Mouse (Mus musculus) spleen, postnatal 10 days (tissue): ENCODE measurements around the gene Mtmr3.
"Not testable (repeated sequence)": the region's sequence is repeated elsewhere in the genome, so short reads cannot be mapped to it uniquely, and the experiment has no call there.

ENCODE experiments used
- DNase-seq, 2 experiments: peaks; one replicate each; pipeline ENCODE4 v3.0.0; 2021 to 2022; ENCODE audit warnings: low spot score in 2 of 2

Mtmr3 gene

DNA sequence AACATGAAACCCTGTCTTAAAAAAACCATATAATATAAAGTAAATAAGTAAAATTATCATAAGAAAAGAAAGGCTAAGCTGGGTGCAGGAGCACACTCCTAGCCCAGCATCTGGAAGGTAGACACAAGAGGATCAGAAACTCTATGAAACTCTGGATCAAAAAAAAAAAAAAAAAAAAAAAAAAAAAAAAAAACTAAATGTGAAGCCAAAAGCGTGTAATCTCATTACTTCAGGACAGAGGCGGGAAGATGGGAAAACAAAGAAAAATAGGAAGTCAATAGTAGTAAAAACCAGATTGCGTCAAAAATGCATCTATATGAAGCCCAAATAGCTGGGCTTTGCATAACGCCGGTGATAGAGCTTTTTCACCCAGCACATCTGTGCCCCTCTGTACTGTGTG, 7.2 kb upstream of the Mtmr3 start:
- DNase-seq, result no peak

DNA sequence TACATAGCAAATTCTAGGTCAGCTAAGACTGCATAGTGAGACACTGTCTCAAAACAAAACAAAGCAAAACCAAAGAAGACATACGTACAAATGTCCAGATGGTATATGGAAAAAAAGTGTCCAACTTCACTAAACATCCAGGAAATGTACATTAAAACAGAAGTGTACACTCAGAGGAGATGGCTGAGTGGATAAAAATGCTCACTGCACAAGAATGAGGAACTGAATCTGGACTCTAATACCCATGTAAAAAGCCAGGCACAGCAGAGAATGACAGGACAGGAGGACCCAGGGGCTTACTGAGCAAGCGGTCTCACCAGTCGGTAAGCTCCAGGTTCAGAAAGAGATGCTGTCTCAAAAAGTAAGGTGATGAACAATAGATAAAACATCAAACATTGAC, 5.3 kb upstream of the Mtmr3 start:
- no peak for DNase-seq

DNA sequence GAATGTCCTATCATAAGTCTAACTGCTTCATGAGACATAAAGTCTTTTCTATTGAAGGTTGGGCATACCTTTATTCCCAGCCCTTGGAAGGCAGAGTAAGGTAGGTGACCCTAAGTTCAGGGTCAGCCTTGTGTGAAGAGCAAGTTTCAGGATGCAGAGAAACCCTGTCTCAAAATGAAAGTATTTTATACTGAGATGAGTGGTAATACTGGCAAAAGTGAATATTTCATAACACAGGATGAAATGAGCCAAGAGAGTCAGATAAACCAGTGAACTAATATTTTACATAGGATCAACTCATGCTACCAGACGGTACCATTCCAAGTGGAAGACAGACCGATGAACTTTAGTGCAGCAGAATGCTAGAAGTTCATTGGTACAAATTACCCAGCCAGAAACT, 3.7 kb upstream of the Mtmr3 start:
- no peak for DNase-seq

DNA sequence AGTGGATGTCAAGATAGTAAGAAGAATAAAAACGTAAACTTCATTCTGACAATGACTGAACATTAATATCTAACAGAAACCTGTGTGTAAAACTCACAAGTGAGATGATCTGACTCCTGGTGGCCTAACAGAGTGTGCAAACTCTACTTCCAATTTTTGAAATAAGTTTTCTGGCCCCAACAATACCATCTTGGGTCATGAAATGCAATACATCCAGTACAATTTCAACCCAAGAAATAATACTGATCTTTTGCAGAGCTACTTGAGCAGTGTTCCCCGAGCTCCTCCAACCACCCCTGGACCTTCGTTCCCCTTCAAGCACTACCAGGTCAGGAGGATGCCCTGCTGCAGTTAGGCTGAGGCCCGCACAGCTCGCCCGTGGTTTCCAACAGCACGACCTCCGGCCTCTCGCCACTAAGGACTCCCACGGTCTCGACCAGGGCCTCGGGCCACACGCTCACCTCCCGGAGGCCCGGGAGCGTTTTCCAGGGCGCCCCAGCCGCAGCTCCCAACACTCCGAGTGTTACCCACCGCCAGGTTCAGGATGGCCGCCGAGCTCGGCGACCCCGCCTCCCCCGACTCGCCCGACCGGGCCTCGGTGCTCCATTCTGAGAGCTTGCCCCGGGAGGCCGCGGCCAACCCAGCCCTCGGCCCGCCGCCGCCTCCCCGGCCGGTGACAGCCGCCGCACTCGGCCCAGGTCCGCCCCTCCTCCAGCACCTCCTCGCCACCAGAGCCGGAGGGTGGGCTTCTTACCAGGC, 635 bp downstream of the Mtmr3 start:
- DNase-seq, result peak; percentile 65 to 82

DNA sequence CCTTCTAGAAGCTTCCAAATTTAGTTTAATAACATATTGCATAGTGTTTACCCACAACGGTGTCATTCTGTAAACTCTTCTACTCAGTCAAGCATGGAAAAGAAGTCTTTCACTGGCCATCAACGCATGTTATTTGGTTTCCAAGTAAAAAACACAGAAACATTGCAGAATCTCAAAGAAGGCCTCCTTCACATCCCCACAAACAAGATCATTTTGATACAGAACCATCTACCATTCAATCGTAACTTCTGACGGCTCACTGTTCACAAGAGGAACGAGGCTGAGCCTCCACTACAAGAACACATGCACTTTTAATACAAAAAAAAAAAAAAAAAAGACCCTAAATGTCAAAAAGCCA, 1.2 kb downstream of the Mtmr3 start:
- DNase-seq, result no peak

DNA sequence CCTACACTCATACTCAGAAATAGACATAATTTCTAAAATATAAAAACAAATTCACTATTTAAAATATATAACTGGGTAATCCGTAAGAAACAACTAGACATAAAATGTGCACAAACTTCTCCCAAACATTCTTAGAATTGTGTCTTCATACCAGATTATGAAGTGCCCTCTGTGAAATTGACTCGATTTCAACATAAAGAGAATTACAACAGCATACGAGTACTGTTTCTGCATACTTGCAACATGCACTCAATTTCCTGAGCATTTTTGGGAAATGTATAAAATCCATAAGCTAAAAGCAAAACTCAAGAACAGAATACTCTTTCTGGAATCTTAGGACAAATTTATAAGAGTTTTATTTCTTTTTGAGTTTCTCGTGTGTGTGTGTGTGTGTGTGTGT, 2.9 kb downstream of the Mtmr3 start:
- DNase-seq, result no peak

DNA sequence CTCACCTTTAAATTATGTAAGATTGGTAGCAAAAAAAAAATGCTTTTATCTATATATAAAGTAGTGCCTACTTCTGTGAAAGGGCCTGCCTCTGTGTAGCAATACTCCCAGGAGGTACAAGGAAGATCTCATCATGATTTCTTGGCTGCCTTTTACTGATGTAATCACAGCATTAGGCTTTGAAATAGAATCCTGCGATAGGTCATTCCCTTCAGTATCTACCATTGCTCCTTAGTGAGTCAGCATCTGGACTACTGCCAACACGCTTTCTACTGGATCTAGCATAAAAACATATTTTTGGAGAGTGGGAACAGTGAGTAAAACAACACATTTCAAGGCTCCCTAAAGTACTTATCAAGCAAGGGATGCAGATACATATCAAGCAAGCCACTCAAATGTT, 16.0 kb downstream of the Mtmr3 start:
- peak in 1 of 2 experiments; percentile 60 for DNase-seq

DNA sequence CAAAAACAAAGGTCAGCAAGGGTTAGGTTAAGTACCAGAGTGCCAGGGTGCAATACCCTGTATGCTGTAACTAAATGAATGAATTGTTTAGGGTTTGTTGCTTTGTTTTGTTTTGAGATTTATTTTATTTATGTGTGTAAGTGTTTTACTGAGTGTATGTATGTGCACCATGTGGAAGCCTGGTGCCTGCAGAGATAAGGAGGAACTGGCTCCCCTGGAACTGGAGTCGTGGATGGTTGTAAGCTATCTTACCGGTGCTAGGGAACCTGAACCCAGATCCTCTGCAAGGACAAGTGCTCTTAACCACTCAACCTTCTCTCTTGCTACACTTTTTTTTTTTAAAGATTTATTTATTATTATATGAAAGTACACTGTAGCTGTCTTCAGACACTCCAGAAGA, 17.6 kb downstream of the Mtmr3 start:
- no peak for DNase-seq

DNA sequence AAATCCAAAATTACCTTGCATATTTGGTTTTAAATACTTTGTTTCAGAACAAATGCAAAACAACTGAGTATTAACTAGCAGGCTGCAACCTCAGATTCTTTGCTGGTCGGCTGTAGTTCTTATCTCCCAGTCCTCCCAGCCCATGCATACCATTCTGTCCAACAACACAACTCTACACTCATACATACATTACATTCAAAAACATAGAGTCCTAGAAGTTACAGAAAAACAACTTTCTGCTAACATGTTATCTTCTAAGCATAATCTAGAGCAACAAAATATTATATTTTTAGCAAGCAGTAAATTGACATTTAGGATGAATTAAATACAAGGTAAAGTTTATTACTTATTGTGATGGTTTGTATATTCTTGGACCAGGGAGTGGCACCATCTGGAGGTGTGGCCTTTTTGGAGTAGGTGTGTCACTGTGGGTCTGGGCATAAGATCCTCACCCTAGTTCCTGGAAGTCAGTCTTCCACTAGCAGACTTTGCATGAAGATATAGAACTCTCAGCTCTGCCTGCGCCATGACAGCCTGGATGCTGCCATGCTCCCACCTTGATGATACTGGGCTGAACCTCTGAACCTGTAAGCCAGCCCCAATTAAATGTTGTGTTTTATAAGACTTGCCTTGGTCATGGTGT, 18.5 kb downstream of the Mtmr3 start:
- DNase-seq, result peak in 1 of 2 experiments; percentile 40

DNA sequence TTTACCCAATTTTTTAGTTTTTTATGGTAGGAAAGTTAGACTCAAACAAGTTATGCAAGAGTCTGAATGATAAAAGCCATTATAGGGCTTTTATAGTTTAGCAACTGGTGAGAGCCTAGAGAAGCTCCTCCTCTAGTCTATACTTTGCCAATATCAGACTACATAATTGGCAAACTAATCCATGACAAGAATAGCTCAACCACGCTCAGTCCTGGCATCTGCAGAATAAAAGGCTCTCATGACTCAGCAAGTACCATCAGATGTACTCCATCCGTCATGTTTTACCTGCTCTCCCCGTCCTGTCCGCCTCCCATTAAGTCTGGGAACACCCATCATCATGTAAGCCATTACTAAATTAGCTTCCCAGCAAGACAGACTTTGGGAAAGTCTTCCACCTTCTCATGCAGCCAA, 23.2 kb downstream of the Mtmr3 start:
- no peak for DNase-seq

DNA sequence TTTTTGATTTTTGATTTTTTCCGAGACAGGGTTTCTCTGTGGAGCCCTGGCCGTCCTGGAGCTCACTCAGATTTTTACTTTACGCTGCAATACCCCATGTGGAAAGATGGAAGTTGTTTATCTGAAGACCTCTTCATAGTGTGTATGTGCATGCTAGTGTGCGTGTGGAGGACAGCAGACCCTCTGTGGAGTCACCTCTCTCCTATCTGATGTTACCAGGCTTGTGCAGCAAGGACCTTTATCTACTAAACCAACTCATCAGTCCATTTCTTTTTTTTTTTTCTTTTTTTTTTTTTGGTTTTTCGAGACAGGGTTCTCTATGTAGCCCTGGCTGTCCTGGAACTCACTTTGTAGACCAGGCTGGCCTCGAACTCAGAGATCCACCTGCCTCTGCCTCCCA, 28.3 kb downstream of the Mtmr3 start:
- DNase-seq, result no peak

DNA sequence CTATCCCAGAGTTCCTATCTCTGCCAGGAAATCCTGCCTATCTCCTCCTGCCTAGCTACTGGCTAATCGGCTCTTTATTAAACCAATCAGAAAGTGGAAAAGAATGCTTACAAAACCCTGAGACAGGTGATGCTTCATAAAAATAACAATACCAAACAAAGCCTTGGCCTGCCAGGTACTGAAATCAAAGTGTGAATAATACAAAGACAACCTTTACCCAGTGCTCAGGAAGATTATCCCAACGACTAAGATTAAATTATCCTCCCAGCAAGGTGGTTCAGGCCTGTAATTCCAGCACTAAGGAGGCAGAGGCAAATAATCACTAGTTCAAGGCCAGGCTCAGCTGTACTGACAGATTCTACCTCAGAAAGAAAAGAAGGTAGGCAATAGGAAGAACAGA, 29.1 kb downstream of the Mtmr3 start:
- no peak for DNase-seq

DNA sequence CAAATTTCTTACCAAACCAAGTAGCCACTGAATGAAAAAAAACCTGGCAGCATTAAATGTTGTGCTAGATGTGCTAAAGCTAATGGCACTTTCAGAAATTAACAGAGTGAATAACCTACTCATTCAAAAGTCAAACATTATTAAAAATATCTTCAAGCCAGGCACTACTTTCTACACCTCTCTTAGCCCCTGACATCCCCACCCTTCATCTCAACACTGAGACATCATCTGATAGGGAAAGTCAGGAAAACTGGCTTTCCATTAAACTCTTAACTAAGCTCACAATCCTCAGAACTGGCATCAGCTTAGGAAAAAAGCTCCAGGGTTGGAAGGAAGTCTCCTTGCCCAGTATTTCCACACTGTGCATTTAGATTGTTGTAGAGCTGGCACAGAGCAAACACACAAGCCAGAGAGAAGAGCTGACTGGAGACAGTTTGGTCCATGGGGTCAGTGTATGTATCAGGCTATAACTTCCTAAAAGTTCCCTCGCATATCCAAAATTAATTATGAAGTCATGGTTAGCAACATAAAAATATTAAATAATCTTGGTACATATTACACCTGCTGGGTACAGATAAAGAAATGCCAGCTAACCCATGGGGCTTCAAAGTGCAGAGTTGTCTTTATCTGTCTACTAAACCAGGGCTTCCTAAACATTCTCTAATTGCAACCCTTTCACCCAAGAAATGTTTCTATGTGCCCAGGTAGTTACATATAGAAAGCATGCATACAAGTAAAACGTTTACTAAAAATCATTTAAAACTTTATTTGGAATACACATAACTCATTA, 41.2 kb downstream of the Mtmr3 start:
- no peak for DNase-seq

DNA sequence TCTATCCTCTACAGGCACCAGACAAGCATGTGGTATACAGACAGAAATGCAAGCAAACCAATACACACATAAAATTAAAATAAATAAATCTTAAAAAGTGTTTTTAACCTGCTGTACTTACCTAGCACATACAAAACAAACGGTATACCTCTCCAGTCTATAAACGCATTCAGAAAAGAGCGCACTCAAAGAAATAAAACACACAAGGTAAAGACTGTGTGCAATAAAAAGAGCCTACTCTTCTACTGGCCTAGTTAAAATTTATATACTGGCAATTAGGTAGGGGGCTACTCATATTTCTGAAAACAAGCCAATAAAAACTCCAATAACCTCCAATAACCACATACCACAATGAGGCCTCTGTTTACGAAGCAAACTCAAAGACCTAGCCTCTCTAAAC, 47.1 kb downstream of the Mtmr3 start:
- DNase-seq, result no peak

DNA sequence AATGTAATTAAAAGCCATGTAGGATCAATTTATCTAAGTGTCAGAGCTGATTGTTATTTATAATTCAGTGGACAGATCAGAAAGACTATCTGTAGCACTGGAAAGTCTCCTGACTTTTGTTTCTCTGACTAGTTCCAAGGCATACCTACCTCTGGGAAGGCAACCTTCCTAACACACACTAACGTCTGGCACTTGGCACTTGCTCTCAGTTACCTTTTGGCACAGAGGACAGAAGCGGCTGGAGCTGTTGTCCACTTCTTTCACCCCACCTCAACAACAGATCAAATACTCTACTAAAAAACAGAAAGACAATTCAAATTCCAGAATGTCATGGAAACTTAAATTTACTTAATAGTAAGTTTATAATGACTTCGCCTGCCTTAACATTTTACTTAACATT, 48.7 kb downstream of the Mtmr3 start:
- no peak for DNase-seq

DNA sequence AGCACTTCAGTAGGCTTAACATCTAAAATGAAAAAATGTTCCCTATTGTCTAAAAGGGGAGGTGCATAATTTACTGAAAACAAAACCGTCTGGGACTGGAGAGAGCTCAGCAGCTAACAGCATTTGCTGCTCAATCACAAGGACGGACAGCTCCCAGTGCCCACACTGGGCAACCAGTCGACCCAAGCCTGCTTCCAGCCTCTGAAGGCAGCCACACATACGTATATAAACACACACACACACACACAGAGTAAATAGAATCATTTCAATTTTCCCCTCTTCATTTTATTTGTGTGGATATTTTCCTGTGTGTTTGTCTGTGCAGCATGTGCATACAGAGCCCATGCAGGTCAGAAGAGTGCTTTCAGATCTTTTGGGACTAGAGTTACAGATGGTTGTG, 49.3 kb downstream of the Mtmr3 start:
- DNase-seq, result no peak

DNA sequence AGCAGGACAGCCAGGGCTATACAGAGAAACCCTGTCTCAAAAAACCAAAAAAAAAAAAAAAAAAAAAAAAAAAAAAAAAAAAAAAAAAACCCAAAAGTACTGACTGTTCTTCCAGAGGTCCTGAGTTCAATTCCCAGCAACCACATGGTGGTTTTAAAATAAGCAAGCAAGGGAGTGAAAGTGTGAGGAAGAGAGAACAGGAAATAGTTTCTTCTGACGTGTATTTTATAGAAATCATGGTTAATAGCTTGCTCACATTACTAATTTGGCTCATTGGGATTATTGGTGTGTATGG, 50.1 kb downstream of the Mtmr3 start:
- not testable (repeated sequence) for DNase-seq

DNA sequence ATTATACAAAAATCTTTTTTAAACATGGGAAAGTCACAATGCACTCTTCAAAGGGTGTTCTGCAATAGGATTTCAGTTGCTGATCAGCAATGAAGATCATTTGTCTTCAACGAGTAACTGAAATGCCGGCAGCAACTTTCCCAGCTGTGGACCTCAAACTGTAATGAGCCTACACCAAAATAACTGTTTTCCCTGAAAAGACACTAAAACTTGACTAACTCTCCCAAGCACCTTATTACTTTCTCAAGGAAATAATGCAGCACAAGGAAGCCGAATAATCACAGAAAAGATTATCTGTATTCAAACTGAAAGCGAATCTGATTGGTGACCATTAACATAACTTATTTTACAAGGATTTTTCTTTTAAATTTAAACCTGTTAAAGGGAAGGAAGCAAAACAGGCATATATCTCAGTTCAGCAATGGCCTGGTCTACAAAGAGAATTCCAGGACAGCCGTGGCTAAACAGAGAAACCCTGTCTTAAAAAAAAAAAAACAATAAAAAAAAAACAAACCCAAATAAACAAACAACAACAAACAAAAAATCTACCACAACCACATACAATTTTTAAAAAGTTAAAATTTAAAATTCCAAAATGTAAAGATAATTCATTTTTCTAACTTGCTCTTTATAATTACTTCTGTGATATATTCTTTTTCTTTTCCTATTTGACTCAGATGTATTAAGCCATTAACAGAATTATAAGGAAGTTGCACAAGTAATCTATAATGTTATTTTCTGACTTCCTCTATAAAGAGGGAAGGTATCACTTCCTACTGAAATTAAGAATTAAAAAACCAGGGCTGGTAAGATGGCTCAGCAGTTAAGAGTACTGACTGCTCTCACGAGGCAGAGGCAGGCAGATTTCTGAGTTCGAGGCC, 50.7 kb downstream of the Mtmr3 start:
- no peak for DNase-seq

DNA sequence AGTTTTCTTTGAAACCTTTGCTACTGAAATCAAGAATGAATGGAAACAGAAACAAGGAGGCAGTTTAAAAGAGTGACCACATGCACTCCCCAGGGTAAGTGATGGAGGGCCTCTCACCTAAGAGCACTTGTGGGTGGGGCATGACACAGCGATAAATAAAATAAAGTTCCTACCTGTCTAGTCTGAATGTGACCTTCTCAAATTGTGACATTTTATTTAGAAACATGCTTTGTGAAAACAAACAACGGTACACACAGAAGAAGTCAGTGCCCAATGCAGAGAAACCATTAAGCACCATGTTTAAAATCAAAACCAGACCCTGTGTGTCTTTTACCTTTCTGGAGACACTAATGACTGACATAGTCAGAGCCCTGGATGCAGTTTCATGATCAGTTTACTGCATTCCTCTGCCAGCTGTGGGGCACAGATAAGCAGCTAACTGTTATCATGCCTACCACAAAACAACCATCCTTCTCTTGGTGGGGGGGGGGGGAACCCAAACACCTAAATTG, 51.6 kb downstream of the Mtmr3 start:
- peak; percentile 47 to 77 for DNase-seq

DNA sequence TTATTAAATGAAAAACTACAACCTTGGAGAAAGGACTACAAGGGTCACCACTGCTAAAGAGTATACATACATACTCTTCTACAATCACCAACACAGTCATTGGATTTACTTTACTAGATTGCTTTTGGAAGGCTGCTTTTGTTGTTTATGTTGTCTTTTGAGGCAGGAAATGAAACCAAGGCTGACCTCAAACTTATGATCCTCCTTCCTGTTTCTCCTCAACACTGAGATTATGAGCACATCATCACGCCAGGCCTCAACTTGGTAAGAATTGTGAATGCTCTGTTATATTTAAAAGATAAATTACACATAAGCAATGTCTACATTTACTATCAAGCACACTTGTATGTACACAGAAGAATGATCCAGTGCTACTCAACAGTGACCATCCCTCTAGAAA, 58.0 kb downstream of the Mtmr3 start:
- no peak for DNase-seq

DNA sequence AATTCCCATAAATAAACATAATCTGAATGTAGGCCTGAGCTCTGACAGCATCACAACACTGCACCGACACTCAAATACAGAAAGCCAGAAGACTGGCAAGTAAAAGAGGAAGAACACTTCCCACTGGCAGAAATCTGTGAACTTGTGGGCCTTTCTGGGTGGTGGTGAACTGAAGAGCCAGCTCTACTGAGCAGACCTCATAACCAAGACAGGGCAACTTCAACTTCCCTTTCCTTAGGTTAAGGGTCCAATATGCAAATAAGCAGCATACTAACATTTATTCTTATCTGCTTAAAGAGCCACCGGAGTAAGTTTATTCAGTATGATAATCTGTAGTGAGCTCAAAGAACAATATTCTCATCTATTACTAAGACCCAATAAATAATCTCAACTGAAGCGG, 67.5 kb downstream of the Mtmr3 start:
- DNase-seq, result no peak

DNA sequence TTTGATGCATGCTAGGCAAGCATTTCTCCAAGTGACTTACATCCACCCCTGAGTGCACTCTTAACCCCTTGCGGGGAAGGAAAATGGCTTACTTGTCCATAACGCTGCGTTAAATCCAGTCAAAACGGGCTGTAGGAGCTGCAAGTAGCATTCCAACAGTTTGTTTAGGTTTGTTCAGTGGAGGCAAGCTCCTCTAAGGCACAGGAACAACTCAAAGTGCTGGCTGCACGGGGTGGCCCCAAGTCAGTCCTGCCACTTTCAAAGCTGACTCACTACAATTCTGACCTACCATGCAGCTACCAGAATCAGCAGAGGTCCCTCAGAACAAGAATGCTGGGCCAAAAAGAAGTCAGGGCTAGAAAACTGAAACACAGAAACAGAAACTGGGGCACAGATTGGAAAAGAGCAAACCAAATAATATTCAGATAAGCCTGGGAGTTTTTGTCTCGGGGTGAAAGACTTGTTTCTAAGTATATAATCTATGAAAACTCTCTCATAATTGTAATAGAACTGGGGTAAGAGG, 72.5 kb downstream of the Mtmr3 start:
- DNase-seq, result no peak
